ENCODE assay signal across 23 mouse cellular contexts in genomic region chr4:123605309-123605708, GRCm38 (mm10).
A peak's percentile ranks its signal among the peaks of the same experiment; 100 is the strongest.
DNase-seq lines count a peak whose midpoint lies in the region; ATAC-seq and TF ChIP-seq lines count a peak whose summit lies in the region.
"Had no signal": no experiment of that assay in that cellular context is flagged by ENCODE, and none has a peak within 500 bp of the region (broad histone marks: within the 10 kb centered on the region; RNA-seq: fewer than 3 reads in every experiment).

No protein-coding gene starts in this region.

- peaks cover 5% of the 10 kb centered on the region; the same call in 1 of the 2 replicates for H3K9me3 ChIP-seq in heart, embryonic 13.5 days
- H3K9me3 ChIP-seq in hindbrain, embryonic 14.5 days (ENCODE audit: control insufficient read depth, low read length), result no peaks in the 10 kb centered on the region
- H3K9me3 ChIP-seq in hindbrain, embryonic 11.5 days (ENCODE audit: control insufficient read depth, low read length), result no peaks in the 10 kb centered on the region
- H3K9me3 ChIP-seq in midbrain, embryonic 12.5 days, result 0 out of 2 replicates have a peak, but pooled peaks cover 3% of the 10 kb centered on the region
- no peaks in the 10 kb centered on the region for H3K9me3 ChIP-seq in midbrain, embryonic 14.5 days (ENCODE audit: control insufficient read depth, low read length)
- H3K9me3 ChIP-seq: forebrain, embryonic 15.5 days; hindbrain, embryonic 15.5 days had no signal

- no peak overlapping the region for H3K9ac ChIP-seq in heart, embryonic 13.5 days
- no peak overlapping the region for H3K9ac ChIP-seq in hindbrain, embryonic 14.5 days
- no peak overlapping the region for H3K9ac ChIP-seq in hindbrain, embryonic 11.5 days (ENCODE audit: low read depth, low read length)
- H3K9ac ChIP-seq in midbrain, embryonic 12.5 days (replicated peaks), result no peak overlapping the region
- H3K9ac ChIP-seq in midbrain, embryonic 14.5 days (replicated peaks; ENCODE audit: low read length), result no peak overlapping the region
- H3K9ac ChIP-seq: forebrain, embryonic 15.5 days; hindbrain, embryonic 15.5 days; liver, embryonic 14.5 days; lung, embryonic 14.5 days had no signal

- WGBS in heart, embryonic 13.5 days, result 29% methylated on average over 1 of the region's 1 CpGs
- WGBS in hindbrain, embryonic 14.5 days, result 56% methylated on average over 1 of the region's 1 CpGs
- 79% methylated on average over 1 of the region's 1 CpGs for WGBS in hindbrain, embryonic 11.5 days
- WGBS in midbrain, embryonic 12.5 days, result 76% methylated on average over 1 of the region's 1 CpGs
- 59% methylated on average over 1 of the region's 1 CpGs for WGBS in midbrain, embryonic 14.5 days

- H3K4me2 ChIP-seq in heart, embryonic 13.5 days, result peak overlapping the region; percentile 24; the same call in 1 of the 2 replicates
- no peak overlapping the region for H3K4me2 ChIP-seq in hindbrain, embryonic 14.5 days (replicated peaks)
- no peak overlapping the region for H3K4me2 ChIP-seq in hindbrain, embryonic 11.5 days (replicated peaks; ENCODE audit: low read depth, low read length)
- no peak overlapping the region for H3K4me2 ChIP-seq in midbrain, embryonic 12.5 days (replicated peaks)
- no peak overlapping the region for H3K4me2 ChIP-seq in midbrain, embryonic 14.5 days (ENCODE audit: low read length)
- H3K4me2 ChIP-seq in myocyte (ENCODE audit: low read depth), result peak overlapping the region; percentile 12
- H3K4me2 ChIP-seq: forebrain, embryonic 15.5 days; hindbrain, embryonic 15.5 days; lung, embryonic 14.5 days had no signal

- H3K27ac ChIP-seq in heart, embryonic 13.5 days (replicated peaks), result 0 out of 2 replicates have a peak overlapping the region, but pooled peaks have one; percentile 26
- peak overlapping the region; percentile 46; the same call in 1 of the 2 replicates for H3K27ac ChIP-seq in hindbrain, embryonic 14.5 days
- H3K27ac ChIP-seq in hindbrain, embryonic 11.5 days (ENCODE audit: low read depth, low read length), result no peak overlapping the region
- H3K27ac ChIP-seq in midbrain, embryonic 12.5 days (replicated peaks), result 0 out of 2 replicates have a peak overlapping the region, but pooled peaks have one; percentile 30
- H3K27ac ChIP-seq in midbrain, embryonic 14.5 days (replicated peaks; ENCODE audit: low read depth, low read length), result no peak overlapping the region
- H3K27ac ChIP-seq: forebrain, embryonic 15.5 days; gastrocnemius, adult 2 months; hindbrain, embryonic 15.5 days; liver, embryonic 14.5 days had no signal

- H3K79me2 ChIP-seq in myocyte (ENCODE audit: control insufficient read depth, insufficient read depth), result peaks cover 70% of the 10 kb centered on the region

- DNase-seq in heart, postnatal 10 days, result no peak
- DNase-seq in hindbrain, embryonic 14.5 days (ENCODE audit: low spot score), result no peak
- DNase-seq in hindbrain, embryonic 11.5 days (ENCODE audit: low spot score), result no peak
- no peak for DNase-seq in midbrain, embryonic 14.5 days
- DNase-seq: adrenal gland, postnatal 14 days; cerebellum, adult 11 months; cerebellum, adult 9-10 months; cerebellum, postnatal 36 days; gastrocnemius, adult 2 months; gastrocnemius, postnatal 36 days; kidney, adult 9 months; layer of hippocampus, adult 9-11 months; liver; thymus, adult 2 months; thymus, postnatal 36 days had no signal

- no peak overlapping the region for H3ac ChIP-seq in myocyte (ENCODE audit: control insufficient read depth, insufficient read length)

- no peak for TF ChIP-seq POLR2A in myocyte (IDR thresholded peaks at IDR 0.05; ENCODE audit: insufficient read length, low read depth)

- peaks cover 22% of the 10 kb centered on the region for H3K4me1 ChIP-seq in heart, embryonic 13.5 days
- peaks cover 8% of the 10 kb centered on the region for H3K4me1 ChIP-seq in hindbrain, embryonic 14.5 days (replicated peaks; ENCODE audit: control insufficient read depth, insufficient read depth, low read length)
- H3K4me1 ChIP-seq in hindbrain, embryonic 11.5 days (replicated peaks; ENCODE audit: control insufficient read depth, insufficient read depth, low read length), result no peaks in the 10 kb centered on the region
- H3K4me1 ChIP-seq in midbrain, embryonic 12.5 days, result peaks cover 4% of the 10 kb centered on the region; the same call in 1 of the 2 replicates
- 0 out of 2 replicates have a peak, but pooled peaks cover 4% of the 10 kb centered on the region for H3K4me1 ChIP-seq in midbrain, embryonic 14.5 days (ENCODE audit: control insufficient read depth, insufficient read depth, low read length)

- ATAC-seq in heart, embryonic 13.5 days (ENCODE audit: extremely low read depth, insufficient number of reproducible peaks, low FRiP score, low TSS enrichment), result peak; percentile 63
- no peak for ATAC-seq in hindbrain, embryonic 14.5 days (ENCODE audit: low FRiP score)
- no peak for ATAC-seq in hindbrain, embryonic 11.5 days (ENCODE audit: low FRiP score)
- no peak for ATAC-seq in midbrain, embryonic 12.5 days (ENCODE audit: low FRiP score, low read depth)
- no peak for ATAC-seq in midbrain, embryonic 14.5 days (ENCODE audit: low FRiP score, low TSS enrichment)
- ATAC-seq: CD4-positive, CD25-positive, alpha-beta regulatory T cell, adult 4 months; forebrain, embryonic 15.5 days had no signal

- no peaks in the 10 kb centered on the region; the same call in 1 of the 2 replicates for H3K27me3 ChIP-seq in heart, embryonic 13.5 days (replicated peaks)
- no peaks in the 10 kb centered on the region for H3K27me3 ChIP-seq in hindbrain, embryonic 14.5 days (ENCODE audit: control insufficient read depth, insufficient read depth, low read length)
- H3K27me3 ChIP-seq in hindbrain, embryonic 11.5 days (ENCODE audit: control insufficient read depth, insufficient read depth, low read length), result no peaks in the 10 kb centered on the region
- no peaks in the 10 kb centered on the region for H3K27me3 ChIP-seq in midbrain, embryonic 12.5 days
- H3K27me3 ChIP-seq in midbrain, embryonic 14.5 days (ENCODE audit: control insufficient read depth, insufficient read depth, low read length), result no peaks in the 10 kb centered on the region
- no peaks in the 10 kb centered on the region for H3K27me3 ChIP-seq in myocyte (ENCODE audit: control insufficient read depth, insufficient read depth, insufficient read length)
- H3K27me3 ChIP-seq: forebrain, embryonic 15.5 days; hindbrain, embryonic 15.5 days had no signal

- no peak overlapping the region for H3K4me3 ChIP-seq in heart, embryonic 13.5 days
- no peak overlapping the region for H3K4me3 ChIP-seq in hindbrain, embryonic 14.5 days (replicated peaks; ENCODE audit: low read length)
- H3K4me3 ChIP-seq in hindbrain, embryonic 11.5 days (ENCODE audit: low read depth, low read length), result no peak overlapping the region
- no peak overlapping the region for H3K4me3 ChIP-seq in midbrain, embryonic 12.5 days
- no peak overlapping the region for H3K4me3 ChIP-seq in midbrain, embryonic 14.5 days (replicated peaks; ENCODE audit: low read depth, low read length)
- no peak overlapping the region for H3K4me3 ChIP-seq in myocyte
- H3K4me3 ChIP-seq: forebrain, embryonic 15.5 days; gastrocnemius, adult 2 months; hindbrain, embryonic 15.5 days had no signal

- intact Hi-C loops in heart, postnatal 10 days (cut with DNase I), result loop anchor here (5.0 kb wide), 1 partner anchor 112 kb away; the partner anchor contains the start of gene Ndufs5

- peaks cover 3% of the 10 kb centered on the region; the same call in 1 of the 2 replicates for H3K36me3 ChIP-seq in heart, embryonic 13.5 days
- H3K36me3 ChIP-seq in hindbrain, embryonic 14.5 days (replicated peaks; ENCODE audit: control insufficient read depth, insufficient read depth), result no peaks in the 10 kb centered on the region
- H3K36me3 ChIP-seq in hindbrain, embryonic 11.5 days (ENCODE audit: control insufficient read depth, insufficient read depth, low read length), result no peaks in the 10 kb centered on the region; the same call in 1 of the 2 replicates
- no peaks in the 10 kb centered on the region for H3K36me3 ChIP-seq in midbrain, embryonic 12.5 days
- H3K36me3 ChIP-seq in midbrain, embryonic 14.5 days (ENCODE audit: control insufficient read depth, insufficient read depth, low read length), result no peaks in the 10 kb centered on the region
- peaks cover 5% of the 10 kb centered on the region for H3K36me3 ChIP-seq in myocyte (ENCODE audit: control insufficient read depth, insufficient read depth)
- H3K36me3 ChIP-seq: forebrain, embryonic 15.5 days; hindbrain, embryonic 15.5 days had no signal

TF ChIP-seq in myocyte, 11 proteins besides CTCF, POLR2A, EP300 and RAD21:
- TF ChIP-seq REST (IDR thresholded peaks at IDR 0.05; ENCODE audit: insufficient read depth, insufficient read length) (no peak), MYOD1 (IDR thresholded peaks at IDR 0.05; ENCODE audit: control insufficient read depth in 1 of 3, insufficient read length in 2 of 3, low read depth in 2 of 3) (no peak)

Comparison
In these comparisons a context has a peak if more than half of its experiments do, and no peak if none do; other contexts are left out.
1. H3K27ac ChIP-seq: peak in heart, embryonic 13.5 days (single experiment), hindbrain, embryonic 14.5 days (single experiment) and midbrain, embryonic 12.5 days (single experiment); none in hindbrain, embryonic 11.5 days (single experiment) and midbrain, embryonic 14.5 days (single experiment).
2. H3K4me2 ChIP-seq: peak in heart, embryonic 13.5 days (single experiment) and myocyte (single experiment); none in hindbrain, embryonic 14.5 days (single experiment), hindbrain, embryonic 11.5 days (single experiment), midbrain, embryonic 12.5 days (single experiment) and midbrain, embryonic 14.5 days (single experiment).